Mouse (Mus musculus) adrenal gland, postnatal 10 days (tissue): ENCODE measurements around the gene Trappc12. TPM values are rescaled to one million over a fixed set of nuclear protein-coding genes. Genes with fewer than 3 reads are reported as not detected.

ENCODE experiments used
- DNase-seq: peaks from one replicate; pipeline ENCODE4 v3.0.0; 2021; ENCODE audit warnings: mixed read lengths
- long read RNA-seq, 2 experiments: library from polyadenylated mRNA; stranded (forward); transcript quantifications; one replicate each; pipeline ENCODE4 v2.0.0; 2021
- total RNA-seq, 2 experiments: library from RNA; stranded (reverse); gene quantifications; 2 replicates each; pipeline ENCODE4 v1.2.3; 2021

Trappc12 gene
- 10 to 100 TPM; 29.0 to 37.3 TPM for total RNA-seq
- long read RNA-seq, experiment 1, transcript Trappc12-202 (12 exons, 3,230 nt): major isoform, 13 of 36 reads
- long read RNA-seq, experiment 1, transcript Trappc12-201 (12 exons, 3,377 nt): minor isoform, 11 of 36 reads
- long read RNA-seq, experiment 1, partial matches to known transcripts: 9 of 36 reads
- long read RNA-seq, experiment 1, other reads (novel, unspliced or antisense): 3 of 36 reads
- long read RNA-seq, experiment 2, transcript Trappc12-202 (12 exons, 3,230 nt): major isoform, 9 of 21 reads
- long read RNA-seq, experiment 2, transcript Trappc12-201 (12 exons, 3,377 nt): minor isoform, 7 of 21 reads
- long read RNA-seq, experiment 2, partial matches to known transcripts: 1 of 21 reads
- long read RNA-seq, experiment 2, other reads (novel, unspliced or antisense): 4 of 21 reads

- peak; percentile 90 for DNase-seq
Measured at GRCm38 (mm10) chr12:28750021-28750633, at the start of gene Trappc12. Gene Trappc12, minus strand, starts transcription at chr12:28750472.

GRCm38 (mm10) chr12:28799798-28800411 is 49.6 kb upstream of the Trappc12 start:
- no peak for DNase-seq

GRCm38 (mm10) chr12:28796881-28797420 is 46.7 kb upstream of the Trappc12 start:
- no peak for DNase-seq

- no peak for DNase-seq
Measured at GRCm38 (mm10) chr12:28795041-28795440, 44.8 kb upstream of the Trappc12 start.

DNA sequence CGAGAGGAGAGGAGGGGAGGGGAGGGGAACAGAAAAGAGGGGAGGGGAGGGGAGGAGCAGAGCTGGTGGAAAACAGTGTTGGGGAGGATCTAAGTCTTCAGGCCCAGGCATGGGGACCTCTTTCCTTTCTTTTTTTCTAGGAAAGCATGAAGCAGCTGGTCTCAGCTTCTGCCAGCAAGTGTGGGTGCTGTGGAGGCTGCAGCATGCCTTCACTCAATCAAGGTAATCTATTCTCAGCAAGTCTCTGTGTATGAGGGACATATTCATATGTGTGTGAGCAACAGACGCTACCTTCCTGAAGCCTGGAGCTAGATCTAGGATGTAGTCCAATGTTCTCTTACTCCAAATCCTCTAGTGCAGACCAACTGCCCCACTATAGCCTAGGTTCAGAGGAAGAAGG is 43.4 kb upstream of the Trappc12 start:
- DNase-seq: no peak

DNA sequence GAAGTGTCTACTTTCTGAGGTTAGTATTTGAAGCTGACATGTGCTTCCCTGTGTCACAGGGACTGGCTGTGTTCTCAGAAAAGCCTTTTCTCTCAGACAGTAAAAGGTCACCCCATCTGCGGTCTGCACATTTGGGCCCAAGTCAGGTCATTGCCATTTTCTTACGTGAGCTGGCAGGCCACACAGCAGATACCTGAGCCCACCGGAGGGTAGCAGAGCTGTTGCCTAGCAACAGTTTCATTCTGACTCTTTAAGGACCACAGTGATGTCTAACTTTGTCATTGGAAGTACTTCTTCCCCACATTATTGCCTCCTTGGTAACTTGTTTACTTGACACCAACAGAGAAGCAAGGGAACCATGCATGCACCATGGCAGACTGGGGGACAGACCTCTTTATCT is 42.3 kb upstream of the Trappc12 start:
- DNase-seq: no peak

DNA sequence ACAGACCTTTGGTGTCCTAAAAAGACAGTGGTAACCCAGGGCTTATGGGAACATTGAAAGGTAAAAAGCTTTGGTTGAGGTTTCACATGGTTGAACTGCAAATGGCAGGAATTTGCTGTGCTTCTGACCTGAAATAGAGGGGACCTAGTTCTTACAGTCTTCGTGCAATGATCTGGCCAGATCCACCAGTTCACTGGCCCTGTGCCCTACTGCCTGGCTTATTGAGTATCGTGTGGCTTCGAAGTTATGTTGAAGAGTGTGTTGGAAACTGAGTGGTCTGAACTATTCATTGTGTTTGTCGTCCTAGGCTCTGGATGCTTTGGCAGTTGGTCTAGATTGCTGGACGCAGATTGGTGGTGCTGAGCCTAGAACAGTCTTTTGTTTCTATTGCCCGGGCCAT is 36.0 kb upstream of the Trappc12 start:
- DNase-seq: no peak

DNA sequence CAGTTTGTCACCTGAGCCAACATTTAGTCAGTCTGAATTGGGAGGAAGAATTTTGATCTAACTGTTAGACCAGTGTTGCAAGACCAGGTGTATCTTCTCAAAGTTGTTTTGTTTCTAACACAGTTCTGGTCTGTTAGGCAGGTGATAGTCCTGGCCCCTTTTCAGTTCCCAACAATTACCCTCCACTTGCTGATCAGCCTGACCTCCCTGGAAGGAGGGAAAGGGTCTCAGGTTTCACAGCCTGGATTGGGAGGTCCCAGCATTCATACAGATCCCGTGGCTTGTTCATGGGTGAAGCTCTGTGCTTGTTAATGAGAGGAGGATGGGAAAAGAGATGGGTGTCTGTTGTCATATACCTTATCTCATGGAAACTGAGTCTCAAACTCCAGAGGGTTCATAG is 35.0 kb upstream of the Trappc12 start:
- DNase-seq: no peak

GRCm38 (mm10) chr12:28784864-28785263 is 34.6 kb upstream of the Trappc12 start:
- DNase-seq: no peak

GRCm38 (mm10) chr12:28784355-28784754 is 34.1 kb upstream of the Trappc12 start:
- DNase-seq: peak; percentile 62

DNA sequence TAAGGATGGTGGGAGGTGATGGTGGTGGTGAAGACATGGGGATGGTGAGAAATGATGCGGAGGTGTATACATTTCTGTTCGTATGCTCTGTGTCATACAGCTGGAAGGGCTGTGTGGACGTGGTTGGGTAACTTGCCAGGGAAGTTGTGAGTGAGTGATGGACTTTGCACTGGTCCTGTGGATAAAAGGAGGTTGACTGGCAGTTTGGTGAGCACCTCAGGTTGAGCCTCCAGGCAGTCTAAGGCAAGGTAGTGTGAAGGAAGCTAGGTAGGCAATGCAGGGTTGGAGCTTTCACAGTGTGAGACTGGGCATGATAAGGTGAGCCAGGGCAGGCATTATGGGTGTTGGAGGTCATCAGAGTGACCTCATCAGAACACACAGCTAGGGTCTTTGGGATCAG is 32.4 kb upstream of the Trappc12 start:
- no peak for DNase-seq

GRCm38 (mm10) chr12:28780180-28780579 is 29.9 kb upstream of the Trappc12 start:
- DNase-seq: no peak

DNA sequence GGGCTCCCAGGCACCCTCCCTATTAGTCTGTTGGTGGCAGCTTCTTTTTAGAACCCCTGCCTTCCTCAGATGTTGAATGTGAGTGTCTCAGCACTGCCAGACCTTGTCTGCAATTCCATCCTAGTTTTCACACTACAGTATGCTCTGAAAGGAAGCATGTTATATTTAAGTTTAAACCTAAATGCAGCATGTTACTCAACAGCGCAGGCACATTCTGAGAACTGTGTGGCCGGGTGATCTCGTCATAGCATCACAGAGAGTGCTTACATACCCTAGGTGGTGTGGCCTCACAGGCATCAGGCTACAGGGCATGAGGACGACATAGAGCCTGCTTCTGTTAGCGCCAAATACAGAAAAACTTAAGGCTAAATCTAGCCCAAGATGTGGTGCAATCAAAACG is 25.4 kb upstream of the Trappc12 start:
- no peak for DNase-seq

GRCm38 (mm10) chr12:28775120-28775519 is 24.8 kb upstream of the Trappc12 start:
- no peak for DNase-seq

DNA sequence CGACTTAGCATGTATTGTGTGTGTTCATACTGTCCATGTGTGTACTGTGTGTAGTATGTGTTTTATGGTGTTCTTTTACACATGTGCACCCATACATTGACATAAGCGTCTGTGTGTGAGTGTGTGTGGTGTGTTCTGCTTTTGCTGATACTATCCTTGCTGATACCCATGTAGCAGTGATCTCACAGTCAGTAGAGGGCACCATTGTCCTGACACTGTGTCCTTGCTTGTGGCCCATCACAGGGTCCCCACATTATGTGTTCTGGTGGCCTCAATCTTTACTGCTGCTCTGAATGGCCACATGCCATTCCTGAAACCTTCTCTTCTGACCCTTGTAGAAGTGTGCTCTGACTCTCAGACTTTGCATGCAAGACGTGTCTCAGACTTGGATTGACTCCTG is 23.5 kb upstream of the Trappc12 start:
- no peak for DNase-seq

GRCm38 (mm10) chr12:28769953-28770352 is 19.7 kb upstream of the Trappc12 start:
- DNase-seq: no peak

DNA sequence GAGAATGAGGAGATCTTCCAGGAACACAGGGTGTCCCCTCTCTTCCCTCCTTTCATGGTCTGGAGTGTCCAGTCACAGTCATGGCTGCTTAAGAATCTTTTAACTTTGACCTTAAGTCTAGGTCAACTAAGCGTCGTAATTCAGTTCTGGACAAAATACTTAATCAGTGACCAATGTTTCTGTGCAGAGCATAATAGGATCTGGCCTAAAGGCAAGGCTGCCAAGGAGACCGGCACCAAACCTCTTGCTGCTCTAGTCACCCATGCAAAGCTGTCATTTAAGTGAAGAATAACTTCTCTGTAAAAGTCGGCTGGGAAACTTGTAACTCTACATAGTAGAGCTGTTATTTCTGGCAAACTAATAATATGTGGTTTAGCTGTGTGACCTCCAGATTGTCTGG is 5.7 kb upstream of the Trappc12 start:
- no peak for DNase-seq

GRCm38 (mm10) chr12:28751508-28752263 is 1.4 kb upstream of the Trappc12 start, which contains the start of gene Eipr1:
Gene Eipr1, plus strand, starts transcription at chr12:28751803.
- DNase-seq: peak; percentile 89

DNA sequence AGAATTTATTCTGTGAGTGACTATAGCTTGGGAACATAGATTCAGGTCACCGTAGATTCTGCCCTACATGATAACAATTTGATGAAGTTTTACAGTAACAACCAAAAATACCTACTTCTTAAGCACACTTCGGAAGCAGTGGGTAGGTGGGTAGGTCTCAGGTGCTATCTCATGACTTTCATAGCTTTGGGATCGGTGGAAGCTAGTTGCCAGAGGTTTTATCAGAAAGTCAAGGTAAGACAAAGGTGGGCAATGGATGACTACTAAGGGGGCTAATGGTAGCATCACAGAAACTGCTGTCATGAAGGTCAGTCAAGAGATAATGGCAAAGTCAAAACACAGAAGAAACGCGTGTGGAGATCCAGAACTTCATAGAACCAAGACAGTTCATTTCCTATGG is 604 bp upstream of the Trappc12 start:
- no peak for DNase-seq

GRCm38 (mm10) chr12:28743328-28743727 is 6.9 kb downstream of the Trappc12 start:
- DNase-seq: no peak

- DNase-seq: no peak
Measured at GRCm38 (mm10) chr12:28735293-28735692, 15.0 kb downstream of the Trappc12 start.

DNA sequence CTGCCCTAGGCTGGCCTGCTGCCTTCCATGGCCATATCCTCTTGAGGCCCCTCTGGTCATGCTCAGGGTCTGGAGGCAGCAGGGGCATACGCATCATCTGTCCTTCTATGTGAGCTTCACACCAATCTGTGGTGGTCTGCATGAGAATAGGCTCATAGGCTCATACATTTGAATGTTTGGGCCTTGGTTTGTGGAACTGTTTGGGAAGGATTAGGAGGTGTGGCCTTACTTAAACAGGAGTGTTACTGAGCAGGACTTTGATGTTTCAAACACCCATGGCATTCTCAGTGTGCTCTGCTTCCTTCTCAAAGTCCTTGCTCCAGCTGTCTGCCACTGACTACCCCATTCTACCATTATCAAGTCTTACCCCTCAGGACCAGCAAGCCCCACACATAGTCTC is 16.0 kb downstream of the Trappc12 start:
- DNase-seq: no peak
